Mouse (Mus musculus) thymus, adult 2 months (tissue): ENCODE results near the gene Gm10160.

ENCODE experiments used
- CTCF ChIP-seq: fragments of 200-500 bp; IDR thresholded peaks from 2 replicates; pipeline ENCODE4 v1.5.1; 2012; ENCODE audit warnings: mild to moderate bottlenecking, control low read depth, low read length, moderate library complexity, borderline replicate concordance; ENCODE audit not compliant: control insufficient read depth, poor library complexity, insufficient read depth; ENCODE audit errors: extremely low read depth
- POLR2A ChIP-seq: fragments of 200-500 bp; IDR thresholded peaks from 2 replicates; pipeline ENCODE4 v1.6.1; 2012; ENCODE audit warnings: mild to moderate bottlenecking, low read length, control low read depth, moderate library complexity; ENCODE audit not compliant: control insufficient read depth, poor library complexity, insufficient read depth; ENCODE audit errors: extremely low read depth

GRCm38 (mm10) chr7:81872493-81873013, 17.0 kb upstream of the Gm10160 start:
- TF ChIP-seq POLR2A: no peak
- TF ChIP-seq CTCF: no peak
